Mouse (Mus musculus) embryo, embryonic 11 days (tissue): ENCODE data around the gene Msln.

Experiments used
- DNase-seq: peaks from one replicate; pipeline ENCODE4 v3.0.0-alpha.2; 2015

Gene Msln

GRCm38 (mm10) chr17:25721476-25721875 lies 32.7 kb downstream of the Msln start:
- DNase-seq, result no peak

DNA sequence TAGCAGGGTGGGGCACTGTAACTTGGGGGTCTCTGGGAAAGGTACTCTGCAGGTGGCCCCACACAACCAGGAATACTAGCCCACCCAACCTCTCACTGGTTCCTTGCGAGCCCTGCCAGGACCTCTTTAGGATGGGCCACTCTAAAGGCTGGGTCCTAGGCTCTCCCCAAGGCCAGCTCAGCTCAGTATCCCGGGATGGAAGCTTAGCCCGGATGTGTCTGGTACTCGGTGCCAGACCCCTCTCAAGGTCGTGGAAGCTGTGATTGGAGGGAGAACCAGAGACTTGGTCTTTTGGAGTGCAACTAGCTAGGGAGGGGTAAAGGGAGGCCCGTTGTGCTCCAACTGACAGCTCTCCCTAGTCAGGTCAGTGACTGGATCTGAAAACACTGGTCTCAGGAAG lies 36.5 kb downstream of the Msln start:
- no peak for DNase-seq

DNA sequence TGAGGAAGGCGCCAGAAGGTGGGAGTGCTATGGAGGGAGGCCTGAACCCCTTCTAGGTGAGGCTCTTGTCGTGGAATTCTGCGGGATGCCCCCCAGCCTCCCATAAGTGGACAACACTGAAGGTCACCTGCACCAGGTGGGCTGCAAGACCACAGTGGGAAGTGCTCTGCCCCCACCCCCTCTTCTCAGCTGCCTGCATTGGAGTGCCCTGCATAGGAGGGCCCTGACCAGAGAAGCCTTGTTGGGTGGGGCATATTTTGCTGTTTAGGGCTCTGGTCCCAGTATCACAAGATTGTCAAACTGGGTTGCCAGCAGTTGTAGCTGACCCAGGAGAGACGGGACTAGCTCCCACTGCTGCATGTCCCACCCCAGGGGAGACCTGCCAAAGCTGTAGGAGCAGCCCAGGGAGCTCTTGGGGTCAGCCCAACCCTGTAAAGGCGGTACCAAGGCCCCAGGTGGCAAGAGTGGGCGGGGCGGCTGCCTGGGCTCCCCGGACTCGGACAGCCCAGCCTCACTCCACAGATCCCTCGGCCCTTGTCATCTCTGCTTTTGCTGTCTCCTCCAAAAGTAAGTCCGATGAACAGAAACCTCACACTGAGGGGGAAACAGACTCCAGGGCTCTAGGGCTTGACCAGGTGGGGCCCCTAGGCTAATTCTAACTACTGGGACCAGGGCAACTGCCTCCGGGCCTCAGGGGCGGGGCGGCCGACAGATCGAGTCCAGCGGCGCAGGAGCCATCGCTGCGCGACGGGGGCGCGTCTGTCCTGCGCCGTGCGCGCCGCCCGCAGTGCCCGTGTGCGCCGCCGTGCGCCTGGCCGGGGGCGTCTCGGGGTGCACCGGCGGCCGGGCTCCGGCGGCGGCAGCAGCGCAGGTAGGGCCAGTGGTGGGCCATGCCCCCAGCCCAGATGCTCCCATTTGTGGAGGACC lies 37.2 kb downstream of the Msln start, which contains the start of gene Gng13:
Gene Gng13 (plus strand): TSS at position 461 of the 927 bp plus-strand sequence.
- peak; percentile 49 for DNase-seq

GRCm38 (mm10) chr17:25716130-25716529 lies 38.0 kb downstream of the Msln start:
- no peak for DNase-seq

DNA sequence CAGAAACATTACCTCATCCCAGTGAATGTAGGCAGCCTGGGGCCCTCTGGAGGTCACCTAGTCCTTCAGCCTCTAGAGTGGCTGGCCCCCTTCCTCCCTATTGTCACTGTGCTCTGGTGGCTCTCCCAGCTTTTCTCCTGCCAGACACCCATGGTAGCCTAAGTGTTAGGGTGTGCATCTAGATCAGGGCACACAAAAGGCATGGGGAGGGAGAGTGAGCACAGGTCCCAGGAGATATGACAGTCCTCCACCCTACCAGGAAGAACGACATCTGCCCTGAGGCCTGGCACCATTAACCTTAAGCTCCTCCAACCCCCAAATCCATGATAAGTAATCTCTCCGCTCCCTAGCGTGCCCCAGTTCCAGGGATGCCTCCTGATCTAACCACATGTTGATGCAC lies 38.6 kb downstream of the Msln start:
- no peak for DNase-seq

DNA sequence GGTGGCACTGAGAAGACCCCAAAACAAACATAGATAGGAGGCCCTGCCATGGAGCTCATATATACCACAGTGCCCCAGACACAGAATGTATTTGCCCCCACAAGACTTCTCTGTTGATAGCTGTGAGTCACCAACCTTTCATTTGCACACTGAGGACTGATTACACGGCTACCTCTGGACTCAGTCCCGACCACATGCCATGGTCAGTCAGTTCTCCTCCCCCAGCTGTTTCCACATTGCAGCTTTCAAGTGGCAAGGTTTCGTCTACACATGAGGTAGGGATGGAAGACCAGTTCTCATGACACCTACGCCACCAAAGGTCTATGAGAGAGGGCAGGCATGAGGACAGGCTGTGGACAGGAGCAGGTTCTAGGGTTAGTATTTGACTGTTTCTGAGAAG lies 43.0 kb downstream of the Msln start:
- DNase-seq, result no peak

GRCm38 (mm10) chr17:25709994-25710393 lies 44.2 kb downstream of the Msln start:
- DNase-seq, result no peak

GRCm38 (mm10) chr17:25700863-25701496 lies 53.2 kb downstream of the Msln start:
- DNase-seq, result no peak
